Mouse (Mus musculus) small intestine, adult 2 months (tissue): ENCODE measurements around the gene Dnmt3a. TPM values are rescaled to one million over a fixed set of nuclear protein-coding genes. Genes with fewer than 3 reads are reported as not detected.

Experiments used
- H3K27ac ChIP-seq: fragments of 200-500 bp; 2 replicates; pipeline ENCODE4 v1.5.1; 2012; ENCODE audit warnings: low read depth, low read length, control low read depth, inconsistent platforms; ENCODE audit not compliant: insufficient read depth
- H3K27me3 ChIP-seq: fragments of 200-500 bp; 2 replicates; pipeline ENCODE4 v1.6.1; 2012; ENCODE audit warnings: mild to moderate bottlenecking, moderate library complexity, low read length, inconsistent platforms; ENCODE audit not compliant: control insufficient read depth, insufficient read depth
- H3K36me3 ChIP-seq: fragments of 200-500 bp; 2 replicates; pipeline ENCODE4 v1.6.1; 2012; ENCODE audit warnings: mild to moderate bottlenecking, low read length, control low read depth, inconsistent platforms; ENCODE audit not compliant: control insufficient read depth, insufficient read depth
- H3K4me1 ChIP-seq: fragments of 200-500 bp; 2 replicates; pipeline ENCODE4 v1.6.1; 2012; ENCODE audit warnings: low read length, inconsistent platforms, mixed read lengths; ENCODE audit not compliant: control insufficient read depth, insufficient read depth, insufficient read length
- H3K4me3 ChIP-seq: fragments of 200-500 bp; 2 replicates; pipeline ENCODE4 v1.5.1; 2012; ENCODE audit warnings: low read depth, mild to moderate bottlenecking, control low read depth, inconsistent platforms, low read length, moderate library complexity
- CTCF ChIP-seq: fragments of 200-500 bp; IDR thresholded peaks from 2 replicates; pipeline ENCODE4 v1.5.1; 2012; ENCODE audit warnings: low read depth, mild to moderate bottlenecking, control low read depth, inconsistent platforms, low read length, moderate library complexity, mixed read lengths; ENCODE audit not compliant: insufficient replicate concordance, insufficient read length; ENCODE audit errors: extremely low read depth
- POLR2A ChIP-seq: fragments of 200-500 bp; IDR thresholded peaks from 2 replicates; pipeline ENCODE4 v1.6.1; 2012; ENCODE audit warnings: low read depth, mild to moderate bottlenecking, control low read depth, inconsistent platforms, low read length, moderate library complexity
- WGBS: fragments of 180-500 bp; shearing (Covaris S2); methylation state at CpG from one replicate; pipeline ENCODE4 v1.1.7; 2018; 5-methylcytosine and 5-hydroxymethylcytosine counted together
- polyA plus RNA-seq: library from polyadenylated mRNA; depleted of rRNA; stranded (reverse); fragments of >200 nt; gene quantifications from 2 replicates; pipeline ENCODE4 v1.2.3, GENCODE M21; 2012

The Dnmt3a gene
- polyA plus RNA-seq, 1 experiment: 10.2 TPM

DNA sequence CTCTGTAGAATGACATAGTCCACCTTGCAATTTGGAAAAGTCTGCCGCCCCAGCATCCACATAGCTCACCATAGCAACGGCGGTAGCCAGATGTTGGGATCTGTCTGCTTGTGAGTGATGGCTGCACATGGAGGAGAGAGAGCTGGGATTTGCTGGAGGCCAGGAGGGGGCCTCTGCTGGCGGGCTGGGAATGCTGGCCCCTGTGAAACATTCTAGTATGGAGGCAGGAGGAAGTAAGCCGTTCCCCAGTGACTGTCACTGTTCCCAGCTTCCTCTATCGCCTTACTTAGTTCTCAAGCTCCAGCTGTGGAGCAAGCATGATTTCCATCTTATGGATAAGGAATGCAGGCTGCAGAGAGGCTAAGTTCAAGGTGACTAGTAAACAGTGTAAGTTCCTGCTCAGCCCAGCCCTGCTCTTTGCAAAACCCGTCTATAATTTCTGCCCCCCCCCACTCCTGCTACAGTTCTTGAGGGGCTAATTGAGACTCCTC is 37.6 kb downstream of the Dnmt3a start:
- WGBS: 38% methylated on average over 7 of the region's 7 CpGs

DNA sequence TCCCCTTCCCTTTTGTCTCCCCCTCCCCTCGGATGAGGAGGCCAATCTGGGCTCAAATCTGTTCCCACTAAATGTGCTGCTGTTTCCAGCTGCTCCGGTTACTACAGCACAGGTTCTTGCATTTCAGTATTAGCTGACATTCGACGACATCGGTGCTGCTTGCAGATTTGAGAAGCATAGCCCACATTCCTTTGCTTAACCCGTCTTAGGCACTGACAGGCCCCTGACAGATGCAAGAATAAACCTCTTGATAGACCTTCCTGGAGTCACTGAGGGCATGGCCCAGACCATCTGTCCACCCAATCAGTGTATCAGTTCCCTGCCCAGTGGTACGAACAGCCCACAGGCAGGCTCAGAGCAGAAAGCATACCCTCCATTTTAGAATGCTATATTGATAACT is 38.1 kb downstream of the Dnmt3a start:
- WGBS: 67% methylated on average over 7 of the region's 7 CpGs
- 0 out of 2 replicates have a peak overlapping the region, but pooled peaks have one; percentile 3 for H3K27ac ChIP-seq
- TF ChIP-seq CTCF: no peak
- TF ChIP-seq POLR2A: no peak

More for the DNA sequence above, 37.6 kb downstream of the Dnmt3a start:
- TF ChIP-seq POLR2A: no peak
- Histone ChIP-seq H3K4me3 (no peak overlapping the region), H3K27ac (no peak overlapping the region), H3K36me3 (peaks cover 26% of the 10 kb centered on the region), H3K4me1 (peaks cover 12% of the 10 kb centered on the region; the same call in 1 of the 2 replicates), H3K27me3 (no peaks in the 10 kb centered on the region)

DNA sequence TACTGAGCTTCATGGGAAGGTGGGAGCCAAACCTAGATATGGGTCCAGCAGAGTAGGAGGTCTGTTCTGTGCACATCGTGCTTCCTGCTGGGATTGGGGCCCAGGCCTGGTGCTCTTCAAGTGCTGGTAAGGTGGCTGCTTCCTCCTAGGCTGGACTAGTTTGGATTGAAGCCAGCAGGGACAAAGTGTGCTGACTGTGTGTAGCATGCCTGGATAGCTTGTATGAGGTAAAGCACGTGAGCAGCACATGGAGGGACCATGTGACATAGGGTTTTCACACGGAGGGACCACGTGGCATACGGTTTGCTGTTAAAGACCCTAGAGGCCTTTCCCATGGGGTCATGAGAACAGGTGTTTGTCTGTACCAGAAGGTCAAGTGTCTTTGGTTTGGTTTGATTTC is 38.5 kb downstream of the Dnmt3a start:
- Histone ChIP-seq H3K27me3 (no peaks in the 10 kb centered on the region), H3K27ac (0 out of 2 replicates have a peak overlapping the region, but pooled peaks have one; percentile 3), H3K4me3 (no peak overlapping the region), H3K36me3 (peaks cover 23% of the 10 kb centered on the region; the same call in 1 of the 2 replicates), H3K4me1 (peaks cover 12% of the 10 kb centered on the region; the same call in 1 of the 2 replicates)
- no peak for TF ChIP-seq CTCF
- WGBS: 47% methylated on average over 5 of the region's 5 CpGs

More for the DNA sequence above, 38.1 kb downstream of the Dnmt3a start:
- Histone ChIP-seq H3K36me3 (peaks cover 23% of the 10 kb centered on the region), H3K4me1 (peaks cover 12% of the 10 kb centered on the region; the same call in 1 of the 2 replicates), H3K4me3 (no peak overlapping the region), H3K27me3 (no peaks in the 10 kb centered on the region)

DNA sequence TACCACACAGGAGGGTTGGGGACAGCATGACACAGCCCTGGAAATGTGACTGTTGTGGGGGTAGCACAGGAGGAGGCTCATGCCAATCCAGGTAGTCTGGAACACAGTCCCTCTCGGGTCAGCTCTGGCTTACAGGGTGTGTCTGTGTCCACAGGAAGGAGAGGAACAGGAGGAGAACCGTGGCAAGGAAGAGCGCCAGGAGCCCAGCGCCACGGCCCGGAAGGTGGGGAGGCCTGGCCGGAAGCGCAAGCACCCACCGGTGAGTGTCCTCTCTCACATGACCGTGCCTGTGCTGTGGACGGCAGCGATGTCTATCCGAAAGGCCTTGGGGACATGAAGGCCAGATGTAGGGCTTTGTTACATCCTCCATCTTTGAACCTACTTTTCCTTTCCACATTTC is 43.7 kb downstream of the Dnmt3a start:
- 95% methylated on average over 13 of the region's 13 CpGs for WGBS
- Histone ChIP-seq H3K4me3 (no peak overlapping the region), H3K27ac (no peak overlapping the region), H3K4me1 (no peaks in the 10 kb centered on the region; the same call in 1 of the 2 replicates), H3K36me3 (peaks cover 35% of the 10 kb centered on the region), H3K27me3 (no peaks in the 10 kb centered on the region)
- no peak for TF ChIP-seq CTCF
- no peak for TF ChIP-seq POLR2A

DNA sequence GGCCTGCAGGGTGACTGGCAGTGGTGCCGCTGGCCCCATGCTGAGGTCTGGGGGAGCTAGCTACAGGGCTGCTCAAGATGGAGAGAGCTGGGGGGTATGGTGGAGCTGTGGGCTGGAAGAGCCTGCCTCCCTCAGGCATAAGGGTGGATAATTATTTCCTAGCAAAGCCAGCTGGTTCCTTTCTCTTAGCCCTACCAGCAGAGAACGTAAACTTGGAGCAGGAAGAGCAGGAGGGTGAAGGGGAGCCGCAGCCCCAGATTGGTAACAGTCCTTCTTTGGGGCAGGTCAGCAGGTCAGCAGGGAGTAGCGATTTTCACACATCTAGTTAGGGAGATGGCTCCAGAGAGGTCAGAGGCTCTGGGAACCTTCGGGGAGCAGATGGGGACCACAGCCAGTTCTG is 44.4 kb downstream of the Dnmt3a start:
- Histone ChIP-seq H3K27ac (no peak overlapping the region), H3K36me3 (peaks cover 33% of the 10 kb centered on the region), H3K4me3 (no peak overlapping the region), H3K4me1 (no peaks in the 10 kb centered on the region), H3K27me3 (no peaks in the 10 kb centered on the region)
- 74% methylated on average over 5 of the region's 5 CpGs for WGBS
- TF ChIP-seq CTCF: no peak
- no peak for TF ChIP-seq POLR2A

DNA sequence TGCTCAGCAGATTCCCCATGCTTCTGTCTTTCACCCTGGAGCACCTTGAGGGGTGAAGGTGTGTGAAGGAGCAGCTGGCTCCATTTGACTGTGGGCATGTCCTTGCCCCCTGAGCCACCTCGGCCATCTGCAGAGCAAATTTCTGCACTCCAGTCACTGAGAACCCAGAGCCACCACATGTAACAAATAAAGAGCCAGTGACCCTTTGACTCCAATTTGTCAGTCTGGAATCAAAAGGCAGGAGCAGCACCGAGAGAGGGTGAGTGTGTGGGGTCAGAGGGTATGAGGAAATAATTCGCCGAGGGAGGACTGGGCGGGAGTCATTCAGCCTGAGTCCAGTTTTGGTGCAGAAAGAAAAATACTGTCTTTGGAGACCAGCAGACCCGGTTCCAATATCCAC is 44.9 kb downstream of the Dnmt3a start:
- no peak for TF ChIP-seq POLR2A
- TF ChIP-seq CTCF: no peak
- Histone ChIP-seq H3K36me3 (peaks cover 28% of the 10 kb centered on the region), H3K4me1 (peaks cover 3% of the 10 kb centered on the region), H3K4me3 (no peak overlapping the region), H3K27ac (no peak overlapping the region), H3K27me3 (no peaks in the 10 kb centered on the region)
- 76% methylated on average over 6 of the region's 6 CpGs for WGBS

DNA sequence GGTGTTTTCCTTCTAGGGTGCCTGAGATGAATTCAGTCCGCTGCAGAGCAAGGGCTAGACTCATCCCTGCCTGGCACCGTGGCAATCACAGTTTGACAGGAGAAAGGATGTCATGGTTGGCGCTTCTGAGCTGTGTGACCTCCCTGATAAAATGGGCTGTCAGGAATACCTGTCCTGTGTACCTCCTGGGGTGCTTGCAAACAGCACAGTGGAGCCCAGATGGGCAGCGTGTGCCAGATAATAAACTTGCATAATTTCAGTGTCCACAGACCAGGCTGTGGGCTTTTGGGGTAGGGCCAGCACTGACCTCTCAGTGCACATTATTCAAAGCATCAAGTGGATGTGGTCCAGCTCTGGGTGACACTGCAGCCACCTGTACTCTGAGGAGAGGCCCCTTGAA is 45.4 kb downstream of the Dnmt3a start:
- Histone ChIP-seq H3K27ac (no peak overlapping the region), H3K27me3 (no peaks in the 10 kb centered on the region), H3K4me3 (no peak overlapping the region), H3K4me1 (peaks cover 6% of the 10 kb centered on the region), H3K36me3 (peaks cover 28% of the 10 kb centered on the region)
- TF ChIP-seq POLR2A (no peak), CTCF (no peak)
- WGBS: 91% methylated on average over 4 of the region's 4 CpGs
